Mouse (Mus musculus) thymus, adult 2 months (tissue): ENCODE data around the gene Lag3.

Experiments
- CTCF ChIP-seq: fragments of 200-500 bp; IDR thresholded peaks from 2 replicates; pipeline ENCODE4 v1.5.1; 2012; ENCODE audit warnings: mild to moderate bottlenecking, control low read depth, low read length, moderate library complexity, borderline replicate concordance; ENCODE audit not compliant: control insufficient read depth, poor library complexity, insufficient read depth; ENCODE audit errors: extremely low read depth
- POLR2A ChIP-seq: fragments of 200-500 bp; IDR thresholded peaks from 2 replicates; pipeline ENCODE4 v1.6.1; 2012; ENCODE audit warnings: mild to moderate bottlenecking, low read length, control low read depth, moderate library complexity; ENCODE audit not compliant: control insufficient read depth, poor library complexity, insufficient read depth; ENCODE audit errors: extremely low read depth

DNA sequence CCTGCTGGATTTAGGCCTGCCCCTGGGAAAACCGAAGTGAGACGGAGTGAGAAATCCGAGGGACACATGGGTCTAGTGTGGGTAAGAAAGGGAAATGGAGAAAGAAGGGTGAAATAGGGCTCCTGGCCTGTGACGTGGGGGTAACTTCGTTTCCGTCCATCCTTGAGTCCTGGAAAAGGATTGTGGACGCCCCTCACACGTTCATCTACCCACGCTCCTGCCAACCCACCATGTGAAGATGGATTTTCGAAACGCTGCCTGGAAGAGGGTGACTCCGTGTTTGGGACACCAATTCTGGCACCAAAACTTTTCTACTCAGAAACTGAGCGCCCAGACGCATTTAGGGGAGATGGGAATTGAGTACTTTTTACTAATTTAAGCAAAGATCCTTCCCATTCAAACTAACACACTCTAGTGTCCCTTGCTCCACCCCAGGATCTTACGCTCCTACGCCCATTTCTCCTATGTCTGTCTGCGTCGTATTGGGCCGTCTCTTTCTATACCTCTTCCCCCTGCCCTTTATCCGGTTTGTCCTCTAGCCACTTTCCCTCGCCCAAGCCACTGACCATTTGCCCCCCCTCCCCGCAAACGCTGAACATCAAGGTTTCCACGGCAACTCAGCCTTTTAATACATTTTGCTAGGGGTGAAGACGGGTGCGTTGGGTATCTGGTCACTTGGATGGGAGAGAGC, 53.5 kb downstream of the Lag3 start:
- TF ChIP-seq CTCF (no peak), POLR2A (no peak)
